Mouse (Mus musculus): ENCODE measurements around the gene 1810062G17Rik. TPM values are rescaled to one million over a fixed set of nuclear protein-coding genes. Genes with fewer than 3 reads are reported as not detected.

Gene 1810062G17Rik
- total RNA-seq, 1 experiment: 1.3 TPM

- Histone ChIP-seq H3K9ac (ENCODE audit: insufficient read depth, low read depth, low read length, poor library complexity, severe bottlenecking) (no peak overlapping the region), H3K36me3 (ENCODE audit: control insufficient read depth, insufficient read depth, low read length, poor library complexity, severe bottlenecking) (no peaks in the 10 kb centered on the region), H3K9me3 (ENCODE audit: control insufficient read depth, insufficient read depth, low read depth, low read length) (no peaks in the 10 kb centered on the region), H3K4me1 (ENCODE audit: control insufficient read depth in 2 of 2, insufficient read depth in 2 of 2, low read length in 2 of 2, poor library complexity in 1 of 2) (no peaks in the 10 kb centered on the region), H3K27ac (ENCODE audit: insufficient read depth, low read depth, low read length, poor library complexity, severe bottlenecking) (no peak overlapping the region), H3K4me3 (ENCODE audit: insufficient read depth in 1 of 2, low read depth in 1 of 2, low read length in 2 of 2, poor library complexity in 1 of 2, severe bottlenecking in 1 of 2) (no peak overlapping the region)
- in situ Hi-C loops (cut with MboI; ENCODE audit: low sequenced_read_pairs in 2 of 2, unreplicated experiment in 2 of 2): loop anchor here in 1 of 2 experiments (10.0 kb wide), 1 partner anchor 235 kb away; no protein-coding TSS in a partner anchor
- DNase-seq (ENCODE audit: low read depth, low spot score): no peak
- TF ChIP-seq ZC3H11A (IDR thresholded peaks at IDR 0.05; ENCODE audit: borderline replicate concordance, low read depth, low read length): no peak
- no peak for TF ChIP-seq MAFK (IDR thresholded peaks at IDR 0.05; ENCODE audit: insufficient read depth, low read depth, low read length)
- no peak for TF ChIP-seq HCFC1 (IDR thresholded peaks at IDR 0.05; ENCODE audit: borderline replicate concordance, insufficient read depth, low read length)
- no peak for TF ChIP-seq ZNF384 (IDR thresholded peaks at IDR 0.05; ENCODE audit: low read depth, low read length)
- no peak for TF ChIP-seq CHD2 (IDR thresholded peaks at IDR 0.05; ENCODE audit: low read depth, low read length)
These were observed 26.2 kb upstream of the 1810062G17Rik start for GRCm38 (mm10) chr3:36449292-36450165.

DNA sequence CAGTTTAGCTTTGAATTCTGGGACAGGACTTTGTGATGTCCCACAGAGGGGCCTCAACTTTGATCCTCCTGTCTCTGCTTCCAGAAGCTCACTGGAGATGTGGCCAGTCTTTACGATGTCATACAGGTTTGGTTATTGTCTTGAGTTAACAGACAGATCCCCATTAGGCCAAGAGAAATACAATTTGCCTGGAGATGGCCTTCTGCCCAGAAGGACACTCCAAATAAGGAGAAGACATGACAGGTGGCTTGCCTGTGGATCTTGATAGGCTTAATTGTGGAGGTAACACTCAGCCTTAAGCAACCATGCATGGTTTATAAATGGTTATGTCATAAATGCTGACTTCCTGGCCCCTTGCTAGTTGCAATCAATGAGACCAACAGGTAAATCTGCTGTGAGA, 23.2 kb upstream of the 1810062G17Rik start:
- Histone ChIP-seq H3K4me3 (ENCODE audit: insufficient read depth in 1 of 2, low read depth in 1 of 2, low read length in 2 of 2, poor library complexity in 1 of 2, severe bottlenecking in 1 of 2) (no peak overlapping the region), H3K9ac (ENCODE audit: insufficient read depth, low read depth, low read length, poor library complexity, severe bottlenecking) (no peak overlapping the region), H3K36me3 (ENCODE audit: control insufficient read depth, insufficient read depth, low read length, poor library complexity, severe bottlenecking) (no peaks in the 10 kb centered on the region), H3K27ac (ENCODE audit: insufficient read depth, low read depth, low read length, poor library complexity, severe bottlenecking) (no peak overlapping the region), H3K4me1 (ENCODE audit: control insufficient read depth in 2 of 2, insufficient read depth in 2 of 2, low read length in 2 of 2, poor library complexity in 1 of 2) (no peaks in the 10 kb centered on the region), H3K9me3 (ENCODE audit: control insufficient read depth, insufficient read depth, low read depth, low read length) (no peaks in the 10 kb centered on the region)
- no peak for DNase-seq (ENCODE audit: low read depth, low spot score)
- TF ChIP-seq ZC3H11A (IDR thresholded peaks at IDR 0.05; ENCODE audit: borderline replicate concordance, low read depth, low read length) (no peak), HCFC1 (IDR thresholded peaks at IDR 0.05; ENCODE audit: borderline replicate concordance, insufficient read depth, low read length) (no peak)
- in situ Hi-C loops (cut with MboI; ENCODE audit: low sequenced_read_pairs in 2 of 2, unreplicated experiment in 2 of 2): no loop called here

- Histone ChIP-seq H3K36me3 (ENCODE audit: control insufficient read depth, insufficient read depth, low read length, poor library complexity, severe bottlenecking) (no peaks in the 10 kb centered on the region), H3K4me1 (ENCODE audit: control insufficient read depth in 2 of 2, insufficient read depth in 2 of 2, low read length in 2 of 2, poor library complexity in 1 of 2) (no peaks in the 10 kb centered on the region), H3K9ac (ENCODE audit: insufficient read depth, low read depth, low read length, poor library complexity, severe bottlenecking) (no peak overlapping the region), H3K9me3 (ENCODE audit: control insufficient read depth, insufficient read depth, low read depth, low read length) (no peaks in the 10 kb centered on the region), H3K27ac (ENCODE audit: insufficient read depth, low read depth, low read length, poor library complexity, severe bottlenecking) (no peak overlapping the region), H3K4me3 (ENCODE audit: insufficient read depth in 1 of 2, low read depth in 1 of 2, low read length in 2 of 2, poor library complexity in 1 of 2, severe bottlenecking in 1 of 2) (no peak overlapping the region)
- in situ Hi-C loops (cut with MboI; ENCODE audit: low sequenced_read_pairs in 2 of 2, unreplicated experiment in 2 of 2): no loop called here
- TF ChIP-seq CHD2 (IDR thresholded peaks at IDR 0.05; ENCODE audit: low read depth, low read length): no peak
- no peak for TF ChIP-seq MAFK (IDR thresholded peaks at IDR 0.05; ENCODE audit: insufficient read depth, low read depth, low read length)
- TF ChIP-seq ZNF384 (IDR thresholded peaks at IDR 0.05; ENCODE audit: low read depth, low read length): no peak
- TF ChIP-seq HCFC1 (IDR thresholded peaks at IDR 0.05; ENCODE audit: borderline replicate concordance, insufficient read depth, low read length): no peak
- no peak for TF ChIP-seq ZC3H11A (IDR thresholded peaks at IDR 0.05; ENCODE audit: borderline replicate concordance, low read depth, low read length)
- no peak for DNase-seq (ENCODE audit: low read depth, low spot score)
These were observed 20.6 kb upstream of the 1810062G17Rik start for GRCm38 (mm10) chr3:36455124-36455523.

DNA sequence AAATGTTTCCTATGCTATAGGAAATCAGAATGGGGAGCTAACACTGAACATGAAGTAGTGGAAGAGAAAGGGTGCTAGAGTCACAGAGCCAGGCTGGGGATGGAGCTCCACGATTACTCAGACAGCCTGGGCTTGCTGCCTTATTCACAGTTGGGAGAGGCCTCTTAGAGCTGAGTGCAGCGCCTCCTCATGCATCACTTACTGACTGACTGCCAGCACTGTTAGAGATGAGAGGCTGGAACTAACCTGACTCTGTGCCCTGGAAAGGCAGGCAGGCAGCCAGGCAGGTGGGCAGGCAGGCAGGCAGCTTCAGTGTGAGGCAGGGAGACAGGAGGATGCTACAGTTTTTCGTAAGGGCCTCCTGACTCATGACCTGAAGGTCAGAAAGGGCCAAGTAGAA, 20.2 kb upstream of the 1810062G17Rik start:
- no peaks in the 10 kb centered on the region for H3K4me1 ChIP-seq (ENCODE audit: control insufficient read depth in 2 of 2, insufficient read depth in 2 of 2, low read length in 2 of 2, poor library complexity in 1 of 2)
- H3K9ac ChIP-seq (ENCODE audit: insufficient read depth, low read depth, low read length, poor library complexity, severe bottlenecking): no peak overlapping the region
- no peak for DNase-seq (ENCODE audit: low read depth, low spot score)
- H3K36me3 ChIP-seq (ENCODE audit: control insufficient read depth, insufficient read depth, low read length, poor library complexity, severe bottlenecking): no peaks in the 10 kb centered on the region
- TF ChIP-seq ZNF384 (IDR thresholded peaks at IDR 0.05; ENCODE audit: low read depth, low read length) (no peak), HCFC1 (IDR thresholded peaks at IDR 0.05; ENCODE audit: borderline replicate concordance, insufficient read depth, low read length) (no peak), ZC3H11A (IDR thresholded peaks at IDR 0.05; ENCODE audit: borderline replicate concordance, low read depth, low read length) (no peak), MAFK (IDR thresholded peaks at IDR 0.05; ENCODE audit: insufficient read depth, low read depth, low read length) (no peak), CHD2 (IDR thresholded peaks at IDR 0.05; ENCODE audit: low read depth, low read length) (no peak)
- no peak overlapping the region for H3K4me3 ChIP-seq (ENCODE audit: insufficient read depth in 1 of 2, low read depth in 1 of 2, low read length in 2 of 2, poor library complexity in 1 of 2, severe bottlenecking in 1 of 2)
- no peak overlapping the region for H3K27ac ChIP-seq (ENCODE audit: insufficient read depth, low read depth, low read length, poor library complexity, severe bottlenecking)
- H3K9me3 ChIP-seq (ENCODE audit: control insufficient read depth, insufficient read depth, low read depth, low read length): no peaks in the 10 kb centered on the region
- in situ Hi-C loops (cut with MboI; ENCODE audit: low sequenced_read_pairs in 2 of 2, unreplicated experiment in 2 of 2): no loop called here
